Mouse (Mus musculus) layer of hippocampus, adult 9-10 months (tissue): ENCODE results near the gene Ftcd.

Source experiments
- DNase-seq: peaks from one replicate; pipeline ENCODE4 v3.0.0; 2022; ENCODE audit warnings: low spot score

The Ftcd gene

DNA sequence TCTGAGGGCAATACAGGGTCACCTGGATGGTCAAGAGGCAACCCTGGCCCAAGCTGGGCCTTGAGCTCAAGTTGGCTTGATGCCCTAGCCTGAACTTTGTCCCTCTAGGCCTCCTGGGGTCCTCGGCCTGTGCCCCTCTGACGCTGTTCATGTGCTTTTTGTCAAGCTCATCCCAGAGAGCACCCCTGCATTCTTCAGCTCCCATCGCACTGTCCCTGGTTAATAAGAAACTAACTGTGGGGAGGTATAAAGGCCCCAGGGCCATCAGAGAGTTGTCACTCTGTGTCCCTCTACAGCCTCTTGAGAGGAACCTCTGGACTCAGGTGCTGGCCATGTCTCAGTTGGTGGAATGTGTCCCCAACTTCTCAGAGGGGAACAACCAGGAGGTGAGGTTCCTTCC, at the start of gene Ftcd:
Gene Ftcd (plus strand): TSS at position 275 of the 400 bp plus-strand sequence.
- no peak for DNase-seq

DNA sequence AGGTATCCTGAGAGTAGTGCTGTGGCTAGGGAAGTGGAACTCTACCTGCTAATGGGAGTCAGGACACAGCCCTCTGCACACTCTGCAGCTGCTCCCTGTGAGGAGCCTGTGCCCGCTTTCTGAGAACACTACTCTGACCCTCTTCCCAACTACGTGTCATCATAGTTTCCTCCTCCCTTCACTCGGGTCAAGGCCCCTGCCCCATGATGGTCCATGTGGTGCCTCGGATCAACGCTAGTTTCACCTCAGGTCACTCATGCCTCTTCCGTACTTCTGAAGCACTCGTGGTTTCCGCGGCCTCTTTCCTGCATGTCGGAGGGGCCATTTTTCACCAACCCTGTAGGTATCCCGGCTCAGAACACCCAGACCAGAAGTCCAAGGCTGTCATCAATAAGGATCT, 44.5 kb upstream of the Ftcd start:
- DNase-seq: no peak

DNA sequence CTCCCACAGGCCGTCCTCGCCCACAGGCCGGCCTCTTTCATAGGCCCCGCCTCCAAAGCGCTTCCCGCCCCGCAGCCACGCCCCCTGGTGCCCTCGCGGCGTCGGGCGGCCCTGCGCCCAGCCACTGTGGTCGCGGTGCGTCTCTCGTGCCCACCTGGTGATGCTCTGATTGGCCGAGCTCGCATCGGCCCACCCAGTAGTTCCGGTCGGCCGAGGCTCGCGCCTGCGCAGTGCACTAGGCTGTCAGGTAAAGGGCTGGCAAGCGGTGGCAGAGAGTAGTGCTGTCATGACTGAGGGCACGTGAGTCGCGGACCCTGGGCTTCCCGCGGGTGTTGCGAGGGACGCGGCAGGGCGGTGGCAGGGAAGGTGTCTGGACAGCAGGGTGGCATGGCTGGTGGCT, 44.1 kb upstream of the Ftcd start, which contains the start of gene Lss:
Gene Lss (plus strand): TSS at position 214 of the 400 bp plus-strand sequence.
- peak; percentile 86 for DNase-seq

DNA sequence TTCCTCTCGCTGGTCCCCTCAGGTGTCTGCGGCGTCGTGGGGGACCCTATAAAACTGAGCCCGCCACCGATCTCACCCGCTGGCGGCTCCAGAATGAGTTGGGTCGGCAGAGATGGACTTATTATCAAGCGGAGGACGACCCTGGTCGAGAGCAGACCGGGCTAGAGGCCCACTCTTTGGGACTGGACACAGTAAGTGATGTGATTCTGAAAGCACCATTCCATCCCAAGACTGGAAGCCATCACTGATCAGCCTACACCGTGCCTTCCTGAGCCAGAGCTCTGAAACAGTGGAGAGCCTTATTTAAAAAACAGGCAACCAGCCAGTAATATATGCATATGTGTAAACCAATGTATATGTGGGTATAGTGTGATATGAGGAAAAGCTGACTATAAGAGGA, 43.6 kb upstream of the Ftcd start:
- DNase-seq: no peak

DNA sequence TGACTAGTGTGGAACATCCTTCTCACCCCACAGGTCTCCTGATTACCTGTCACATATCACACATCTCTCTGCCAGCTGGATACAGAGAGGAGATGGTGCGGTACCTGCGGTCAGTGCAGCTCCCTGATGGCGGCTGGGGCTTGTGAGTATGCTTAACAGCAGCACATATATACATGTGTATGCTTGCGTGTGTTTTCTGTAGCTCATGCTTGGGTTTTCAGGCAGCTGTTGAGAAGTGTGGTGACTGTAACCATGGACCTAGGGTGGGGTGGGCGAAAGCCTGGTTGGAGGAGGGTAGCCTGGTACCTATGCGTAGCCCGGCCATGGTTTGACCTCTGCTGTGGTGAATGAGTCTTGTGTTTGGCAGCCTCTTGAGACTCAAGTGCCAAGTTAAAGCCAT, 39.9 kb upstream of the Ftcd start:
- DNase-seq: no peak

DNA sequence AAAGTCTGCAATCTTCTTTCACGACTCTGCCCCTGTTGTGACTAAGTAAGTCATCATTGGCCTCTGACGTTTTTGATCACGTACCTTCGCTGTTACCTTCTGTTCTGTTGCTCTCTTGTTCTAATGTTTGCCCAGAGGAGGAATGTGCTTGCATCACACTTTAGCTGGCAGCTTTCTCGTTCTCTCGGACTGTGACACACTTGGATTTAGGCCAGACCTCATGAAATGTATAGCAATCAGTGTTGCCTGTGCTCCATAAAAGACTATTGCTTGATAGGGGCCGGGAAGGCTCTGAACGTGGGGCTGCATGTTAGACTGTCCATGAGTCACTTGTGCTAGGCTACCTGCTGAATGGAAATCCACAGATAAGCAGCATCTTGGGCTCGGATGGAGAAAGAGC, 37.8 kb upstream of the Ftcd start:
- no peak for DNase-seq

DNA sequence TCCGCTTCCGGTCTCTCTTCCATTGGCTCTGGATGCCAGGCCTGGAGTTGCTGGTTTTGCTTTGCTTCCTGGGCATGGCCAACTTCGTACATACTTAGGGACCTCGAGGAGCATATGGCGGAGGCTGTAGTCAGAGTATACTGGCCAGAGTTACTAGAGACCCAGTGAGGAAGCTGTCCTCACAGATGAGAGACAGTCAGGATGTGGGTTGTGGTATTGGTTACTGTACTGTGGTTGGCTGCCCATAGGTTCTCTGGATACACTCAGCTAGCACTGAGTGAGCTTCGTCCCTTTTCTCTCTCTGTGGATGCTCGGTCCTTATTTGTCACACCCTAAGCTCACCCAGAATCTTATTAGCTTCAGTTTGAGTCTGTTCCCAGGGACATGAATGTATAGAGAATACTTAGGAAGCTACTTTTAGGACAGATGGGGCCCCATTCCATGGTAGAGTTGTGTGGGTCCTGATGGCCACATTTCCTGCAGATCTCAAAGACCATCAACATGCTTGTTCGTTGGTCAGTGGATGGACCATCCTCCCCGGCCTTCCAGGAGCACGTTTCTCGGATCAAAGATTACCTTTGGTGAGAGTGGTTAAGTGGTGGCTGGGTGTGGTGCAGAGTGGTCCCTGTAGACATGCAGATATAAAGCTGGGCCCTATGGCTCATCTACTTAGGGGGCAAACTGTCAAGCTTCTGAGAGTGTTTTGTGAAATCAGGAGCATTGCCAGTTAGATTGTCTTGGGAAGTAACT, 33.9 kb upstream of the Ftcd start:
- DNase-seq: no peak

DNA sequence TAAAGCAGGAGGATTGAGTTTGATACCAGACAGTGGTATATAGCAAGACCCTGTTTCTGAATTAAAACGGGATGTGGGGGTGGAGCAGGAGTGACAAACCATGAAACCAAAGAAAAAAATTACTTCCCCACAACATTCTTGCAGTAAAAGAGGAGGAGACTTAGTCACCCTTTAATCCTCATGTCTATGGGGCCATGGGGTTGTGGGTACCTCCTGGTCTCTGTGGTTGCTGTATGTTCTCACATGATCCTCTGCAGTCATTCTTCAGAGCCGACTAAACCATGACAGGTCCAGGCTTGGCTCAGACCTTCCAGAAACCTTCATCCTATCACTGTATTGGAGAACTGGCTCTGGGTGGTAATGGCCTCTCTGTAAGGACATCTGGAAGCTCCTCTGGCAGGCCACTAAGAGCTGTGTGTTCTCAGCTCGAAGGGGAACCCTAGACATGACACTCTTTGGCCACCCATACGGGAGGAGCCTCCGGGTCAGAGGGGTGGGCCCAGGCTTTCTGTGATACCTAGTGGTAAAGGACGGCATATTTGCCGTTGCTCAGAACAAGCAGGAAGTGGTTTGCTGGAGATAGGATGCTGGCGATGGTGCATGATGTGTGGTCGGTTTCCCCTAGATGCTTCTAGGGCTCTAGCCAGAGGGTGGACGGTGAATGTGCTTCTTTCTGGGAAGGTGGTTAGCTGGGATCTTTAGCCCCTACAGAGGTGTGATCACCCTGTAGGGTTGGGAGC, 32.6 kb upstream of the Ftcd start:
- DNase-seq: no peak

DNA sequence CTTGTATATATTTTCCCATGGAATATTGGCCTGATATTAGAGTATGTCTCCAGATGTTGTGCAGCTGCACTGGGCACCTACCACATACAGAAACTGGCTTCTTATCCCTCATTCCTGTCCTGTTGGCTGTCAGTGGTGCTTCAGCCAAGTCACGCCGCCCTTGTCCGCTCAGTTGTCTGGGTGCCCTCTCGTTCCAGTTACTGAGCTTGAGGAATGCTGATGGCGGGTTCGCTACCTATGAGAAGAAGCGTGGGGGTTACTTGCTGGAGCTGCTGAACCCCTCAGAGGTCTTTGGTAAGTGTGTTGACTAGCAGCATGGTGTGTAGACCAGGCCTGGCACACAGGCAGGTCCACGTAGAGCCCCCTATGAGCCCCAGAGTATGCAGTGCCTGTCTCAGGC, 28.9 kb upstream of the Ftcd start:
- no peak for DNase-seq

DNA sequence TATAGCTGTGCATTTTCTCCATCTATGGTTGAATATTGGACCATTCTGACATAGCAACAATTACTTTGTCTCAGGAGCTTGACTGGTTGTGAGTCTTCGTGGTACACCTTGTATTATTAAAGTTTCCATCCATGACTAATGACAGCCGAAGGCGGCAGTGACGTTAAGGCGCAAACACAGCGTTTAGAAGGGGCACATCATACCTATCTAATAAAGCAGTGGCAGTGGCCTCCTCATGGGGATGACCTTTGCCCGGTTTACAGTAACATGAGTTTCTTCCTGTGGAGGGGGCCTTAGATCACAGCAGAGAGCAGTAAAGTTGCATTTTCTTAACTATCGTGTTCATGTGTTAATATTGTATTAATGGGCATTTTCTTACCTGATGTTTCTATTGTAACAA, 27.2 kb upstream of the Ftcd start:
- no peak for DNase-seq

DNA sequence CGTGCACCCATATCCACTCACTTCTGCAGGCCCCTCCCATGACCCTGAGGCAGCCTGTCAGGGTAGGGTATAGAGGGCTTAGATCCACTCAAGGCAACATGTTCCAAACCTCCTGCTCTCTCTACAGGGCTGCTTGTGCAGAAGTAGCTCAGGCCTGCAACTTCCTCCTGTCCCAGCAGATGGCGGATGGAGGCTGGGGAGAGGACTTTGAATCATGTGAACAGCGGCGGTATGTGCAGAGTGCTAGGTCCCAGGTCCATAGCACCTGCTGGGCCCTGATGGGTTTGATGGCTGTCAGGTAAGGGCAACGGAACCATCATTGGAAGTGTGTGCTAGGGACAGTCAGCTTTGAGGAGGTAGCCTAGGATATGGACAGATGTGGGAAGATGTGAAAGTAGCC, 25.0 kb upstream of the Ftcd start:
- DNase-seq: no peak

DNA sequence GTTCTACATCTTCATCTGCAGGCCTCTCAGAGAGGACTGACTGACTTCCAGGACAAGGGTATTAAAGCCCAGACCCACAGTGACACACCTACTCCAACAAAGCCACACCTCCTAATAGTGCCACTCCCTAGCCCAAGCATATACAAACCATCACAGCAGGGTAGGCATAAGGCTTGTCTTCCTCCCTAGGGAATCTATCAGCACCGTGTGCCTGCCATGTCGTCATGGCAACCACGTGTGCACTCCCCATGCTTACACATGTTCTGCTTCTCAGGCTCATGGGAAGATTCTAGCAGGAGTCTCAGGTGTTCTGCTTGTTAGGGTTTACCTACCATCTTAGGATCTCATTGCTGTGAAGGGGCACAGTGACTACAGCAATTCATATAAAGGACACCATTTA, 23.9 kb upstream of the Ftcd start:
- no peak for DNase-seq

DNA sequence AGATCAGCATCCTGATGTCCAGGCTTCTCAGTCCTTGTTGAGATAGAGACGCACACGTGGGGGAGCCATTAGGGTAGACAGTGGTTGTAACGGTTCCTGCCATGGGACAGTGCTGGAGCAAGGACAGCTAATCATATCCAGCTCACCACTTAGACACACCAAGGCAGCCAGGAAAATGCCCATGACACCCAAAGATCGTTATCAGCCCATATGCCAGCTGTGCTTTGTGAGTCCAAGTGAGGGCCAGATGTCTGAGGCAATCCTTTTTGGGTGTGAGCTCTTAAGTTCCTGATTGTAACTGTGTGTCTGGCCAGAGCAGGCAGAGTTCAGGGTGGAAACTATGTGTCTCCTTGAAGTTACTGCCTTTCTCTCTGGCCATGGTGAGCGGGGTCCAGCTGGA, 21.4 kb upstream of the Ftcd start:
- no peak for DNase-seq

DNA sequence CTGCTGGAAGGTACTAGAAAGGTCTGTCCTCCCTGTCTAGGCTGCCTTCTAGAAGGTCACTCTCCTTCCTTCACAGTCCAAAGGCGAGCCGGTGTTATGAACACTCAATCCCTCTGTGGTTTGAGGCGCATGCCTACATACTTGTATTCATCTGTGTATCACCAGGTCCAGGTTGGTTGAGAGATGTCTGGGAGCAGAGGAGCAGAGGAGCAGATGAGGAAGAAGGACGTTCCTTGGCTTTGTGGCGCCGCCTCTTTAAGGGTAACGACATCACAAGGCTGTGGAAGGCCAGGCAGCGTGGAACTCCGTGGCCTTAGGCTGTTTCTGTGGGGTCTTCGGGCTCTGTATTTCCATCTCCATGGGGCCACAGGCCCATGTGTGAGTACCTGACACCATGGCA, 13.5 kb upstream of the Ftcd start, which contains the start of gene Spatc1l:
Gene Spatc1l (plus strand): TSS at position 301 of the 400 bp plus-strand sequence.
- DNase-seq: no peak

DNA sequence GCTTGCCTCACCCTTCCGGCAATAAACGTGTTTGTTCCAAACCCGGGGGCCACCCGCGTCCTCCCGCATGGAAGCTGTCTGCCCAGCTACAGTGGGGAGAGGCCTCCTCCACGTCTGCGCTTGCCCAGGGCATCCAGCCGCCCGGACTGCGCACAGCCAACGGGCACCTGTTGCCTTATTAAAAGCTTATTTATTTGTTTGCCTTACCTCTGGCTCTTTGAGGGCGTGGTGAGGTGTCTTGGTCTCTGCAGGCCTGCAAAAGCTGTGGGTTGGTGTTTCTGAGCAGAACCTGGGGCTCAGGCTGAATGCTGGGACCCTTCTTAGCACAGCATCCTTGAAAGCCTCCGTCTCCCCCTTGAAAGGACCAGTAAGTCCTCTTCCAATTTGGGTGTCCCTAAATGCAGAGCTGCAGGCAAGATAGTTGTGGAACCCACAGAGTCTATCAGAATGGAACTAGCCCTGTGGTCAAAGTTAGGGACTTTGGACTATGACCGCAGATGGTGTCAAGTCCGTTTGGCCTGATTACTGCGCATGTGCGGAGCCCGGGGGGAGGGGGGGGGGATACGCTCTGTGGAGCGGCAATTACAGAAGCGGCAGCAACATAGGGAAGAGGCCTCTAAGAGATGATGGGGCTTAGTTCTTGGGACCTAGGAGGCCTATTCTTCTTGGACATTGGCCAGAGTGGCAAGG, 5.3 kb upstream of the Ftcd start:
- no peak for DNase-seq

DNA sequence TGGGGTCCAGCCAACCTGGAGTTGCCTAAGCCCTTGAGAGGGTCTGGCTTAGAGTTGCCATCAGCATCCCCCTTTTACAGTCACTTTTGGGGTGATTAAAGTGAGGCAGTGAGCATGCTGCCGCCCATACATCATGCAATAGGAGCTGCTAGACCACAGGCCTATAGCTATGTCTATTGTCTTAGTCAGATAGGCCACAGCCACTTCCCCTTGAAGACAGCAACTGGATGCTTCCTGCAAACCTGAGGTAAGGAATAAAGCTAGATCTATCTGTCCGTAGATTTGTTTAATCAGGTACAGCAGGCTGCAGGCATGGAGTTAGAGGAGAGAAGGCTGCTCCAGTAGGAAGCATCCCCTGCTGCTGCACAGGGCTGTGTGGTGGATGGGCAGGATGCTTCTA, 4.4 kb upstream of the Ftcd start:
- DNase-seq: no peak

DNA sequence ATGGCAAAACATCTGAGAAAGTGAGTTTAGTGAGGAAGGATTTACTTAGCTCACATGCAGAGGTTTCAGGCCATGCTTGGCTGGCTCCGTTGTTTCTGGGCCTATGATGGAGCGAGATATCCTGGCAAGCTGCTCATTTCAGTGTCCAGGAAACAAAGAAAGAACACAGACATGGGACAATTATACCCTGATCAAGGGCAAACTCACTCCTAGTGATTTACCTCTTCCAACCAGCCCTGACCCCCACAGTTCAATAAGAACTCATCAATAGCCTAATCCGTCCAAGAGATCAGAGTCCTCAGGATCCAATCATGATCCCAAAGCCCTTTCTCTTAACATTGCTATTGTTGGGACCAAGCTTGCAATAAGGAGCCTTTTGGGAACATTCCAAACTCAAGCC, 3.3 kb upstream of the Ftcd start:
- DNase-seq: no peak

DNA sequence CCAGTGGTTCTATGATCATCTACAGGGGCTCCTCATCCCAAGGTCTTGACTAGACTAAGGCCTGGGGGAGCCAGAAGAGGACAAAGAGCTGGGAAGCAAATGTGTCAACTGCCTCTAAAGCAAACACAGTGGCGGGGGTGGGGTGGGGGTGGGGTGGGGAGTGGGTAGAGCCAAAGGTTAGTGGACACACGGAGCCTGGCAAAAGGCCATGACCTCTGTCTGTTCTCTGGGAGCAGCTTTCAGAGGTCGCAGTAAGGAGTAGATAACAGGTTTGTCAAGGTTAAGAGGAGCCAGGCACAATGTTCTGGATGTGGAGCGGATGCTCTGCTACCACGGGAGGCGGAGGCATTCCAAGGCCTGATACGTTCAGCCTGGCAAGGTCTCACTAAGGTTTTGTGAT, 1.5 kb downstream of the Ftcd start:
- no peak for DNase-seq

DNA sequence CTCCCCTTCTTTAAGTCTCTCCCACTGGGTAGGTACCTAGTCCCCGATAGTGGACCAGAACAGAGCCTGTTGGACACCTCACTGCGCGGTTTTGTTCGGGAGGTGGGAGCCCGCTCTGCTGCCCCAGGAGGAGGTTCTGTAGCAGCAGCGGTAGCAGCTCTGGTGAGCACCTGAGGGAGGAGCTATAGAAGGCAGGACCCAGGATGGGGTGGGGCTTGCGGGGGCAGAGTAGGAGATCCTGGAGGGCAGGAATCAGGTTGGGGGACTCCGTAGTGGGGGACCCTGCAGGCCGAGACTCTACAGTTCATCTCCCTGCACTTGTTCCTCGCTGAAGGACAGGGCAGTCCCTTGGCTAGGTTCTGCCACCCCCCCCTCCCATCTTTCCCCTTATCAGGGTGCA, 8.7 kb downstream of the Ftcd start:
- DNase-seq: no peak

DNA sequence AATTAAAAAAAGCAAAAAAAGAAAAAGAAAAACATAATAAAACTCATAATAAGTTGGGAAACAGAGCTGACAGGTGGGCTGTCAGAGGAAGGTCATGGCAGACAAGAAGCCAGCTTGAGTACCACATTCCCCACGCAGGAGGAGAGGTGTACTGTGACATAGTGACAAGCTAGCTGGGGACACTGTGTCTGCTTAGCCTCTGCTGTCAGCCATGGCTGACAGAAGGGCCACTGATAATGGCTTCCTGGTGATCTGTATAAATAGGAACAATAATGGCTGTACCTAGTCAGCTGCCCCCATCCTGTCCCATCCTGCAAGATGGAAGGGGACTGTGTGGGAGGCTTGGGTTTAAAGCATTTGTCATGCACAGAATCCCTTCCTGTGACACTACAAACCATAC, 10.7 kb downstream of the Ftcd start:
- DNase-seq: no peak

DNA sequence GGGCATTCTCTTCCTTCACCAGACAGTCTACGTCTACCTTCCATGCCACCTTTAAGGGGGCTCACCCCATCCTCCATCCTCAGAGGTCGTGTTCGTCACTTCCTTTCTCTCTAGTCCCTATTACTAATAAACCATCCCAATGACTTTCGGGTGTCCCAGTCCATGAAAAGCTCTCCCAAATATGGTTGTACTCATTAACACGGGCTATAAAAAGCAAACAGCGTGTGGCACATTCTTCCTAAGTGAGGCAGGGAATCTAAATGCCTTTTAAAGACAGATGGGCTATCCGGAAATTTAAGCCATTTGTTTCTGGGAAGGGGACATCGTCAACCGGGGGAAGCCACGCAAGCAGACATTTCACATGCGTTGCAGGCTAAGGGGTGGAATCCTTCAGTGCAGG, 14.7 kb downstream of the Ftcd start:
- DNase-seq: no peak

DNA sequence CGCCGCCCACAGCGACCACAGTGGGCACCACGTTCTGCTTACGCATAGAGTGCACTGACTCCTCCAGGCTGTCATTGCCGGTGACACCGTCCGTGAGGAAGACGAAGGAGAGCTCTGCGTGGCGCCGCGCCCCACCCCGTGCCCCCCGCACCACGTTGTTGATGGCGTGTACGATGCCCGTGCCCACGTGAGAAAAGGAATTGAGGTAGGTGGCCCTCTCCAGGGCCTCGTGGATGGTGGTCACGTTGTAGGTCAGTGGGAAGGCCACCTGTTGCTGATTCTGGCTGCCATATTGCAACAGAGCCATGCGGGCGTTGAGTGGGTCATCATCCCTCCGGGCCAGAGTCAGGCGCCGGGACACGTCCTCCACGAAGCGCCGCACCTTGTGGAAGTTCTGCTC, 20.9 kb downstream of the Ftcd start:
- no peak for DNase-seq

DNA sequence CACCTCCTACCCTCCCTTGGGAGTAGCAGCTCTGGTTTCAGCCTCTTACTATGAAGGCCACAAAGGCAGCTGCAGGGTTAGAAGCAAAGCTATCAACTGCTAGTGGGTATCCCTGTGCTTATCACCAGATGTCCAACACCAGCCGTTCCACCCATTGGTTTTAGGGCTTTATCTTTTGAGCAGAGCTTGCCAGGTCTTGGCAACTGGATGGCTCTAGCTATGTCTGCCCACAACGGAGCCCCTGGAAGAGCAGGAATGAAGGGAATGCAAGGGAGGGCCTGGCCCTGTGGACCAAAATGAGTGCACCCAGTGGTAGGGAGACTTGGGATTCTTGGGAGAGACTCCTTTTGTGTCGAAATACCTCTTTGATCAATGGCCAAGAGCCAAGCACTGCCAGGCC, 27.2 kb downstream of the Ftcd start:
- no peak for DNase-seq
